Mouse (Mus musculus) hindbrain, embryonic 13.5 days (tissue): ENCODE measurements around the gene Spink2. TPM values are rescaled to one million over a fixed set of nuclear protein-coding genes. Genes with fewer than 3 reads are reported as not detected.
A peak's percentile ranks its signal among the peaks of the same experiment; 100 is the strongest.
"Not testable (repeated sequence)": the region's sequence is repeated elsewhere in the genome, so short reads cannot be mapped to it uniquely, and the experiment has no call there.

ENCODE experiments used
- ATAC-seq: fragments of 200-750 bp; cut with Nextera tagmentation; 2 replicates; pipeline ENCODE4 v1.8.0; 2017; ENCODE audit warnings: moderate TSS enrichment; ENCODE audit not compliant: low FRiP score
- H3K27ac ChIP-seq: fragments of 300-500 bp; sonication (generic); 2 replicates; pipeline ENCODE4 v1.5.1; 2015; ENCODE audit warnings: inconsistent platforms, mild to moderate bottlenecking, moderate library complexity
- H3K27me3 ChIP-seq: fragments of 300-500 bp; sonication (generic); 2 replicates; pipeline ENCODE4 v1.6.1; 2015; ENCODE audit warnings: mild to moderate bottlenecking, inconsistent platforms
- H3K36me3 ChIP-seq: fragments of 300-500 bp; sonication (generic); 2 replicates; pipeline ENCODE4 v1.6.1; 2015; ENCODE audit warnings: mild to moderate bottlenecking, inconsistent platforms
- H3K4me1 ChIP-seq: fragments of 300-500 bp; sonication (generic); replicated peaks from 2 replicates; pipeline ENCODE4 v1.6.1; 2015; ENCODE audit warnings: inconsistent platforms
- H3K4me2 ChIP-seq: fragments of 300-500 bp; sonication (generic); 2 replicates; pipeline ENCODE4 v1.6.1; 2015; ENCODE audit warnings: inconsistent platforms, mild to moderate bottlenecking, moderate library complexity
- H3K4me3 ChIP-seq: fragments of 300-500 bp; sonication (generic); 2 replicates; pipeline ENCODE4 v1.5.1; 2015; ENCODE audit warnings: mild to moderate bottlenecking, inconsistent platforms
- H3K9ac ChIP-seq: fragments of 300-500 bp; sonication (generic); 2 replicates; pipeline ENCODE4 v1.6.1; 2015; ENCODE audit warnings: mild to moderate bottlenecking, inconsistent platforms
- H3K9me3 ChIP-seq: fragments of 300-500 bp; sonication (generic); 2 replicates; pipeline ENCODE4 v1.6.1; 2016; ENCODE audit warnings: inconsistent platforms
- WGBS: fragments of 180-500 bp; shearing (Covaris S2); methylation state at CpG from one replicate; pipeline ENCODE4 v1.1.7; 2015; 5-methylcytosine and 5-hydroxymethylcytosine counted together
- polyA plus RNA-seq: library from polyadenylated mRNA; unstranded; fragments of >200 nt; fragmentation: Nextera tagmentation; extraction: Ambion mirVana; gene quantifications from 2 replicates; pipeline ENCODE4 v1.2.1, GENCODE M21; 2015

Spink2 gene
- polyA plus RNA-seq, 1 experiment from 2014 or later = 2.4 TPM

GRCm38 (mm10) chr5:77237104-77237503 is 25.8 kb upstream of the Spink2 start:
- Histone ChIP-seq H3K27me3 (no peaks in the 10 kb centered on the region), H3K36me3 (no peaks in the 10 kb centered on the region), H3K4me2 (no peak overlapping the region), H3K9ac (no peak overlapping the region), H3K27ac (no peak overlapping the region), H3K9me3 (no peaks in the 10 kb centered on the region), H3K4me3 (no peak overlapping the region), H3K4me1 (peaks cover 6% of the 10 kb centered on the region)
- WGBS = 84% methylated on average over 2 of the region's 2 CpGs
- no peak for ATAC-seq

GRCm38 (mm10) chr5:77234921-77235320 is 23.6 kb upstream of the Spink2 start:
- H3K27me3 ChIP-seq = no peaks in the 10 kb centered on the region
- ATAC-seq = 0 out of 2 replicates have a peak, but pooled peaks have one; percentile 46
- 18% methylated on average over 3 of the region's 3 CpGs for WGBS
- no peak overlapping the region for H3K4me2 ChIP-seq
- no peak overlapping the region for H3K9ac ChIP-seq
- H3K4me1 ChIP-seq = peaks cover 6% of the 10 kb centered on the region; the same call in 1 of the 2 replicates
- H3K4me3 ChIP-seq = no peak overlapping the region
- H3K36me3 ChIP-seq = no peaks in the 10 kb centered on the region
- H3K9me3 ChIP-seq = no peaks in the 10 kb centered on the region
- no peak overlapping the region for H3K27ac ChIP-seq

- H3K27ac ChIP-seq, H3K9ac ChIP-seq, H3K27me3 ChIP-seq, ATAC-seq, H3K4me1 ChIP-seq, H3K9me3 ChIP-seq, H3K4me2 ChIP-seq, H3K36me3 ChIP-seq, H3K4me3 ChIP-seq: not testable (repeated sequence)
- WGBS = 96% methylated on average over 4 of the region's 4 CpGs
These were observed 20.6 kb upstream of the Spink2 start for GRCm38 (mm10) chr5:77231863-77232262.

GRCm38 (mm10) chr5:77228986-77229385 is 17.7 kb upstream of the Spink2 start:
- Histone ChIP-seq H3K27ac (no peak overlapping the region), H3K4me3 (no peak overlapping the region), H3K9ac (no peak overlapping the region), H3K4me1 (no peaks in the 10 kb centered on the region), H3K36me3 (no peaks in the 10 kb centered on the region), H3K9me3 (0 out of 2 replicates have a peak, but pooled peaks cover 5% of the 10 kb centered on the region), H3K27me3 (no peaks in the 10 kb centered on the region), H3K4me2 (no peak overlapping the region)
- 29% methylated on average over 1 of the region's 1 CpGs for WGBS
- ATAC-seq = peak; percentile 79

GRCm38 (mm10) chr5:77223043-77223975 is 12.0 kb upstream of the Spink2 start:
- no peak overlapping the region for H3K4me3 ChIP-seq
- ATAC-seq = no peak

GRCm38 (mm10) chr5:77217724-77218123 is 6.5 kb upstream of the Spink2 start:
- Histone ChIP-seq H3K36me3 (no peaks in the 10 kb centered on the region), H3K9ac (no peak overlapping the region), H3K27me3 (no peaks in the 10 kb centered on the region), H3K4me3 (no peak overlapping the region), H3K27ac (no peak overlapping the region), H3K4me1 (no peaks in the 10 kb centered on the region), H3K9me3 (no peaks in the 10 kb centered on the region), H3K4me2 (no peak overlapping the region)
- 0 out of 2 replicates have a peak, but pooled peaks have one; percentile 28 for ATAC-seq
- 18% methylated on average over 2 of the region's 2 CpGs for WGBS

More at GRCm38 (mm10) chr5:77223043-77223975, 12.0 kb upstream of the Spink2 start:
- no peak overlapping the region for H3K27ac ChIP-seq
- no peak overlapping the region for H3K9ac ChIP-seq
- no peak overlapping the region for H3K4me2 ChIP-seq
- H3K9me3 ChIP-seq = 0 out of 2 replicates have a peak, but pooled peaks cover 5% of the 10 kb centered on the region
- H3K4me1 ChIP-seq = no peaks in the 10 kb centered on the region
- 80% methylated on average over 11 of the region's 11 CpGs for WGBS
- no peaks in the 10 kb centered on the region for H3K36me3 ChIP-seq
- no peaks in the 10 kb centered on the region for H3K27me3 ChIP-seq

- H3K36me3 ChIP-seq = no peaks in the 10 kb centered on the region
- 15% methylated on average over 9 of the region's 9 CpGs for WGBS
- no peaks in the 10 kb centered on the region for H3K27me3 ChIP-seq
- H3K4me1 ChIP-seq = no peaks in the 10 kb centered on the region
- no peak for ATAC-seq
- H3K9ac ChIP-seq = no peak overlapping the region
- no peaks in the 10 kb centered on the region for H3K9me3 ChIP-seq
- H3K27ac ChIP-seq = no peak overlapping the region
- no peak overlapping the region for H3K4me3 ChIP-seq
- no peak overlapping the region for H3K4me2 ChIP-seq
These were observed 5.9 kb upstream of the Spink2 start for GRCm38 (mm10) chr5:77217211-77217610.

GRCm38 (mm10) chr5:77206134-77206533 is 5.1 kb downstream of the Spink2 start:
- no peaks in the 10 kb centered on the region for H3K36me3 ChIP-seq
- no peak overlapping the region for H3K27ac ChIP-seq
- H3K4me1 ChIP-seq = peaks cover 3% of the 10 kb centered on the region
- no peak overlapping the region for H3K4me3 ChIP-seq
- ATAC-seq = no peak
- no peaks in the 10 kb centered on the region for H3K9me3 ChIP-seq
- WGBS = 60% methylated on average over 11 of the region's 11 CpGs
- no peak overlapping the region for H3K4me2 ChIP-seq
- H3K27me3 ChIP-seq = 0 out of 2 replicates have a peak, but pooled peaks cover 3% of the 10 kb centered on the region
- H3K9ac ChIP-seq = no peak overlapping the region

- no peak for ATAC-seq
- Histone ChIP-seq H3K27ac (no peak overlapping the region), H3K4me2 (no peak overlapping the region), H3K36me3 (no peaks in the 10 kb centered on the region), H3K4me1 (no peaks in the 10 kb centered on the region), H3K27me3 (no peaks in the 10 kb centered on the region), H3K9ac (no peak overlapping the region), H3K9me3 (no peaks in the 10 kb centered on the region), H3K4me3 (no peak overlapping the region)
These were observed 9.0 kb downstream of the Spink2 start for GRCm38 (mm10) chr5:77202238-77202637.

GRCm38 (mm10) chr5:77200695-77201094 is 10.6 kb downstream of the Spink2 start:
- no peaks in the 10 kb centered on the region for H3K9me3 ChIP-seq
- H3K4me1 ChIP-seq = no peaks in the 10 kb centered on the region
- no peak overlapping the region for H3K4me2 ChIP-seq
- H3K4me3 ChIP-seq = no peak overlapping the region
- H3K27me3 ChIP-seq = no peaks in the 10 kb centered on the region
- H3K36me3 ChIP-seq = no peaks in the 10 kb centered on the region
- no peak overlapping the region for H3K27ac ChIP-seq
- WGBS = 78% methylated on average over 4 of the region's 4 CpGs
- ATAC-seq = no peak
- H3K9ac ChIP-seq = no peak overlapping the region

GRCm38 (mm10) chr5:77193951-77194350 is 17.3 kb downstream of the Spink2 start:
- Histone ChIP-seq H3K27ac (no peak overlapping the region), H3K4me2 (no peak overlapping the region), H3K4me1 (no peaks in the 10 kb centered on the region), H3K9me3 (no peaks in the 10 kb centered on the region), H3K27me3 (no peaks in the 10 kb centered on the region), H3K36me3 (no peaks in the 10 kb centered on the region), H3K9ac (no peak overlapping the region), H3K4me3 (no peak overlapping the region)
- no peak for ATAC-seq
- WGBS = 46% methylated on average over 3 of the region's 3 CpGs

GRCm38 (mm10) chr5:77193266-77193665 is 18.0 kb downstream of the Spink2 start:
- Histone ChIP-seq H3K4me2 (no peak overlapping the region), H3K27me3 (no peaks in the 10 kb centered on the region), H3K9ac (no peak overlapping the region), H3K36me3 (no peaks in the 10 kb centered on the region), H3K9me3 (no peaks in the 10 kb centered on the region), H3K27ac (no peak overlapping the region), H3K4me1 (no peaks in the 10 kb centered on the region), H3K4me3 (no peak overlapping the region)
- 85% methylated on average over 4 of the region's 4 CpGs for WGBS
- ATAC-seq = no peak

GRCm38 (mm10) chr5:77191631-77192030 is 19.6 kb downstream of the Spink2 start:
- WGBS = 79% methylated on average over 1 of the region's 1 CpGs

More at GRCm38 (mm10) chr5:77191631-77192030, 19.6 kb downstream of the Spink2 start:
- no peak overlapping the region for H3K4me2 ChIP-seq
- no peaks in the 10 kb centered on the region for H3K36me3 ChIP-seq
- H3K4me1 ChIP-seq = no peaks in the 10 kb centered on the region
- no peak overlapping the region for H3K27ac ChIP-seq
- ATAC-seq = no peak
- no peak overlapping the region for H3K9ac ChIP-seq
- 0 out of 2 replicates have a peak, but pooled peaks cover 5% of the 10 kb centered on the region for H3K9me3 ChIP-seq
- H3K4me3 ChIP-seq = no peak overlapping the region
- H3K27me3 ChIP-seq = no peaks in the 10 kb centered on the region
